Mouse (Mus musculus): ENCODE measurements around the gene 1700014D04Rik. TPM values are rescaled to one million over a fixed set of nuclear protein-coding genes. Genes with fewer than 3 reads are reported as not detected.
A peak's percentile ranks its signal among the peaks of the same experiment; 100 is the strongest.
"Not testable (repeated sequence)": the region's sequence is repeated elsewhere in the genome, so short reads cannot be mapped to it uniquely, and the experiment has no call there.

The 1700014D04Rik gene
- polyA plus RNA-seq, 1 experiment from 2014 or later = not detected

GRCm38 (mm10) chr13:59745462-59745861 lies 1.1 kb downstream of the 1700014D04Rik start:
- H3K4me3 ChIP-seq (ENCODE audit: low read depth, low read length) = no peak overlapping the region
- no peaks in the 10 kb centered on the region for H3K9me3 ChIP-seq (ENCODE audit: control insufficient read depth, low read length)
- no peak for DNase-seq (ENCODE audit: low spot score)
- H3K27me3 ChIP-seq (replicated peaks; ENCODE audit: control insufficient read depth, insufficient read depth, low read length) = no peaks in the 10 kb centered on the region
- H3K27ac ChIP-seq (ENCODE audit: low read depth) = no peak overlapping the region
- H3K36me3 ChIP-seq (ENCODE audit: control insufficient read depth, insufficient read depth, low read length) = no peaks in the 10 kb centered on the region
- ATAC-seq (replicated peaks; ENCODE audit: low FRiP score, low TSS enrichment, low read depth) = no peak
- H3K4me2 ChIP-seq (ENCODE audit: low read length) = no peak overlapping the region
- no peak overlapping the region for H3K9ac ChIP-seq (ENCODE audit: low read length)
- 77% methylated on average over 6 of the region's 6 CpGs for WGBS
- H3K4me1 ChIP-seq (replicated peaks; ENCODE audit: control insufficient read depth, insufficient read depth, low read length) = no peaks in the 10 kb centered on the region

- no peak overlapping the region for H3K27ac ChIP-seq (ENCODE audit: low read depth)
- WGBS = 78% methylated on average over 10 of the region's 10 CpGs
- DNase-seq (ENCODE audit: low spot score) (no peak), ATAC-seq (replicated peaks; ENCODE audit: low FRiP score, low TSS enrichment, low read depth) (no peak)
- H3K36me3 ChIP-seq (ENCODE audit: control insufficient read depth, insufficient read depth, low read length) = no peaks in the 10 kb centered on the region
- H3K9me3 ChIP-seq (ENCODE audit: control insufficient read depth, low read length) = no peaks in the 10 kb centered on the region
- no peak overlapping the region for H3K9ac ChIP-seq (ENCODE audit: low read length)
- no peaks in the 10 kb centered on the region for H3K27me3 ChIP-seq (replicated peaks; ENCODE audit: control insufficient read depth, insufficient read depth, low read length)
- H3K4me1 ChIP-seq (replicated peaks; ENCODE audit: control insufficient read depth, insufficient read depth, low read length) = no peaks in the 10 kb centered on the region
- H3K4me3 ChIP-seq (ENCODE audit: low read depth, low read length) = no peak overlapping the region
- H3K4me2 ChIP-seq (ENCODE audit: low read length) = no peak overlapping the region
These were observed 4.9 kb downstream of the 1700014D04Rik start for GRCm38 (mm10) chr13:59741697-59742096.

DNA sequence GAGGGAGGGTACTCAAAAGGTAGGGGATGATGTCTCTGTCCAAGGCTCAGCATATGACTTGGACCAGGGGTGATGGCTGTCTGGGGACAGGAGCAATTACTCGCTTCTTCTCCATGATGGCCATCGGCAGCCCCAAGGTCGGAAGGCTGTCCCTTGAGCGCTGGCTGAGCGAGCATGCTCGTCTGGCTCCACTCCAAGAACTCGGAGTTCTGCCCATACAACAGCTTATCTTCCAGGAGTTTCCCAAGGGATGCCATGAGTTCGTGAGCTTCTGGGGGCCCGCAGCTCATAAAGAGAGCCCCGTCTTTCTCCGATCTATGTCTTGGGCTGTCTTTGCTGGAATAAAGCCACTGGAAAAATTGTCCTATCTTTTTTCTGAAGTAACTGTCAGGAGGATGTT lies 5.5 kb downstream of the 1700014D04Rik start:
- Histone ChIP-seq H3K4me2 (ENCODE audit: low read length) (no peak overlapping the region), H3K4me1 (replicated peaks; ENCODE audit: control insufficient read depth, insufficient read depth, low read length) (no peaks in the 10 kb centered on the region), H3K9ac (ENCODE audit: low read length) (no peak overlapping the region), H3K4me3 (ENCODE audit: low read depth, low read length) (no peak overlapping the region), H3K9me3 (ENCODE audit: control insufficient read depth, low read length) (no peaks in the 10 kb centered on the region), H3K27me3 (replicated peaks; ENCODE audit: control insufficient read depth, insufficient read depth, low read length) (no peaks in the 10 kb centered on the region), H3K36me3 (ENCODE audit: control insufficient read depth, insufficient read depth, low read length) (no peaks in the 10 kb centered on the region), H3K27ac (ENCODE audit: low read depth) (no peak overlapping the region)
- 86% methylated on average over 11 of the region's 11 CpGs for WGBS
- no peak for DNase-seq (ENCODE audit: low spot score)
- ATAC-seq (replicated peaks; ENCODE audit: low FRiP score, low TSS enrichment, low read depth) = no peak

- Histone ChIP-seq H3K27me3 (replicated peaks; ENCODE audit: control insufficient read depth, insufficient read depth, low read length) (no peaks in the 10 kb centered on the region), H3K4me3 (ENCODE audit: low read depth, low read length) (no peak overlapping the region), H3K9me3 (ENCODE audit: control insufficient read depth, low read length) (no peaks in the 10 kb centered on the region), H3K9ac (ENCODE audit: low read length) (no peak overlapping the region), H3K4me2 (ENCODE audit: low read length) (no peak overlapping the region), H3K36me3 (ENCODE audit: control insufficient read depth, insufficient read depth, low read length) (no peaks in the 10 kb centered on the region), H3K4me1 (replicated peaks; ENCODE audit: control insufficient read depth, insufficient read depth, low read length) (no peaks in the 10 kb centered on the region), H3K27ac (ENCODE audit: low read depth) (no peak overlapping the region)
- DNase-seq (ENCODE audit: low spot score) = no peak
- ATAC-seq (replicated peaks; ENCODE audit: low FRiP score, low TSS enrichment, low read depth) = no peak
- 87% methylated on average over 4 of the region's 4 CpGs for WGBS
These were observed 7.2 kb downstream of the 1700014D04Rik start for GRCm38 (mm10) chr13:59739397-59739796.

DNA sequence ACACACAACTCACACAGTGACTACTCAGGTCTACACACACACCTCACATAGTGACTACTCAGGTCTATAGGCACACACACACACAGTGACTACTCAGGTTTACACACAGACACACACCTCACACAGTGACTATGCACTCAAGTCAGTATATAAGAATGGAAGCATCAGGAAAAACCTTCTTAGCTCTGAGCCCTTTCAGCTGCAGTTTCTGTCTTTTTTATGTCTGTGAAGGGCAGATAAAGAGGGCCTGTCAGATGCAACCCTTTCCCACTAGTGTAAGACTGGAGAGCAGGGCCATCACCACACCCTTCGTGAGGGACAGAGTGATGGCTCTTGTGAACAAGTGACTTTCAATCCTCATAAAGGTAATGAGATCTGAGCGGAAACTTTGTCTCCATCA lies 8.1 kb downstream of the 1700014D04Rik start:
- ATAC-seq (replicated peaks; ENCODE audit: low FRiP score, low TSS enrichment, low read depth) = no peak
- DNase-seq (ENCODE audit: low spot score) = no peak
- H3K4me1 ChIP-seq (replicated peaks; ENCODE audit: control insufficient read depth, insufficient read depth, low read length) = no peaks in the 10 kb centered on the region
- H3K4me2 ChIP-seq (ENCODE audit: low read length) = no peak overlapping the region
- no peaks in the 10 kb centered on the region for H3K36me3 ChIP-seq (ENCODE audit: control insufficient read depth, insufficient read depth, low read length)
- H3K9me3 ChIP-seq (ENCODE audit: control insufficient read depth, low read length) = no peaks in the 10 kb centered on the region
- H3K4me3 ChIP-seq (ENCODE audit: low read depth, low read length) = no peak overlapping the region
- 87% methylated on average over 2 of the region's 2 CpGs for WGBS
- H3K9ac ChIP-seq (ENCODE audit: low read length) = no peak overlapping the region
- no peaks in the 10 kb centered on the region for H3K27me3 ChIP-seq (replicated peaks; ENCODE audit: control insufficient read depth, insufficient read depth, low read length)
- H3K27ac ChIP-seq (ENCODE audit: low read depth) = no peak overlapping the region

- Histone ChIP-seq H3K9me3 (ENCODE audit: control insufficient read depth, low read length) (no peaks in the 10 kb centered on the region), H3K4me3 (ENCODE audit: low read depth, low read length) (no peak overlapping the region), H3K4me2 (ENCODE audit: low read length) (no peak overlapping the region), H3K36me3 (ENCODE audit: control insufficient read depth, insufficient read depth, low read length) (no peaks in the 10 kb centered on the region), H3K27ac (ENCODE audit: low read depth) (no peak overlapping the region), H3K4me1 (replicated peaks; ENCODE audit: control insufficient read depth, insufficient read depth, low read length) (no peaks in the 10 kb centered on the region), H3K27me3 (replicated peaks; ENCODE audit: control insufficient read depth, insufficient read depth, low read length) (no peaks in the 10 kb centered on the region), H3K9ac (ENCODE audit: low read length) (no peak overlapping the region)
- ATAC-seq (replicated peaks; ENCODE audit: low FRiP score, low TSS enrichment, low read depth) (peak; percentile 40), DNase-seq (ENCODE audit: low spot score) (no peak)
- 19% methylated on average over 3 of the region's 3 CpGs for WGBS
These were observed 11.4 kb downstream of the 1700014D04Rik start for GRCm38 (mm10) chr13:59735190-59735589.

DNA sequence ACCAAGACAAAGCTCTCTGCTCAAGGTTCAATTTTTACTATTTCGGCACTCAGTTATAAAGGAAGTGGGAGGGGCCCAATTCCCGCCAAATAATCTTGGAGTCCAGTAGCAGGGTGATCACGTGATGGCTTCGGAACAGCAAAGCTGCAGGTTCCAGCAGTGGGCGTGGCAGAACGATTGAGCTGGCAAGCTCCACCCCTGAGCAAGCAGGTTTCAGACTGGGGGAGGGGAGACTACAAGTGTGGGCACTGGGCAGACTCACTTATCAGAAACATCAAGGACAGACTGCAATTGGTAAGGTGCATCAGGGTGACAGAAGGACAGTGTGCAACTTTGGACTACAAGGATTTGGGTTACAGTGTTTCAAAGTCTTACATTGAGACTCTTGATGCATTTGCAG lies 12.2 kb downstream of the 1700014D04Rik start:
- H3K9ac ChIP-seq (ENCODE audit: low read length); H3K9me3 ChIP-seq (ENCODE audit: control insufficient read depth, low read length); H3K4me1 ChIP-seq (replicated peaks; ENCODE audit: control insufficient read depth, insufficient read depth, low read length); H3K27ac ChIP-seq (ENCODE audit: low read depth); DNase-seq (ENCODE audit: low spot score); ATAC-seq (replicated peaks; ENCODE audit: low FRiP score, low TSS enrichment, low read depth); H3K4me3 ChIP-seq (ENCODE audit: low read depth, low read length); H3K27me3 ChIP-seq (replicated peaks; ENCODE audit: control insufficient read depth, insufficient read depth, low read length); H3K4me2 ChIP-seq (ENCODE audit: low read length); H3K36me3 ChIP-seq (ENCODE audit: control insufficient read depth, insufficient read depth, low read length): not testable (repeated sequence)
- WGBS = 24% methylated on average over 6 of the region's 6 CpGs

DNA sequence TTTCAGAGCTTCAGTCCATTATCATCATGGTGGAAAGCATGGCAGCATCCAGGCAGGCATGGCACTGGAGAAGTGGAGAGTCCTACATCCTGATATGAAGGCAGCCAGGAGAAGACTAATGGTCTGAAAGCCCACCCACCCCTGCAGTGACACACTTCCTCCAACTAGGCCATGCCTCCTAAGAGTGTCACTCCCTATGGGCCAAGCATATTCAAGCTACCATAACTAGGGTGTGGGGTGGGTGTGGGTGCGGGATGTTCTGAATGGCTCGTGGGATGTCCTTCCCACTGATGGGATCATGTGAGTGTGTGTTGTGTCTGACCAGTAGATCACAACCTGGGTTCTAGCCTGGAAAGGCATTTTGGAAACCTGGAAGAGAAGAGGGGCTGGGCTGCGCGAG lies 12.6 kb downstream of the 1700014D04Rik start:
- ATAC-seq (replicated peaks; ENCODE audit: low FRiP score, low TSS enrichment, low read depth) = no peak
- 82% methylated on average over 2 of the region's 4 CpGs for WGBS
- Histone ChIP-seq H3K27me3 (replicated peaks; ENCODE audit: control insufficient read depth, insufficient read depth, low read length) (no peaks in the 10 kb centered on the region), H3K4me3 (ENCODE audit: low read depth, low read length) (no peak overlapping the region), H3K9ac (ENCODE audit: low read length) (no peak overlapping the region), H3K4me2 (ENCODE audit: low read length) (no peak overlapping the region), H3K9me3 (ENCODE audit: control insufficient read depth, low read length) (no peaks in the 10 kb centered on the region), H3K36me3 (ENCODE audit: control insufficient read depth, insufficient read depth, low read length) (no peaks in the 10 kb centered on the region), H3K4me1 (replicated peaks; ENCODE audit: control insufficient read depth, insufficient read depth, low read length) (no peaks in the 10 kb centered on the region), H3K27ac (ENCODE audit: low read depth) (no peak overlapping the region)
- DNase-seq (ENCODE audit: low spot score) = no peak

DNA sequence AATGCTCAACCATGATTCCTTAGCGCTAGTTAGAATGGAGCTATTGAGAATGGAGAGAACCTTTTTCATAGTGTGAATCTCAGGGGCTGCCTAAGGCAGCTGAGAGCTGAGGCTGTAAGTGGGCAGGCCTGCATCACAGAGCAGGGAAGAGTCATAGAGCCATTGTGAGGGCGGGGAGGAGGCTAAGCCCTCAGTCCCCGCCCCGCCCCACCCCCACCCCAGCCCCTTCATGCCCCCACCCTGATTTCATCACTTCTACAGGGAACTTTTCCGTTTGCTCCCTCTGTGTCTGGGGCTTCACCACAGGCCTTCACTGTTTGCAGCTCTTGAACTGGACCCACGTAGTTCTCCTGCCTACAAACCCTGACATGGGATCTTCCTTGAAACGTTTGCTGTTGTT lies 14.9 kb downstream of the 1700014D04Rik start, which contains the start of gene Spata31d1d:
TSS of gene Spata31d1d (minus strand) at position 101 of the 400 bp plus-strand sequence.
- DNase-seq (ENCODE audit: low spot score) (no peak), ATAC-seq (replicated peaks; ENCODE audit: low FRiP score, low TSS enrichment, low read depth) (no peak)
- no peaks in the 10 kb centered on the region for H3K27me3 ChIP-seq (replicated peaks; ENCODE audit: control insufficient read depth, insufficient read depth, low read length)
- no peak within 1 kb of the TSS for H3K27ac ChIP-seq (ENCODE audit: low read depth)
- 40% methylated on average over 7 of the region's 7 CpGs for WGBS
- no peaks in the 10 kb centered on the region for H3K36me3 ChIP-seq (ENCODE audit: control insufficient read depth, insufficient read depth, low read length)
- H3K4me3 ChIP-seq (ENCODE audit: low read depth, low read length) = no peak within 1 kb of the TSS
- no peak within 1 kb of the TSS for H3K4me2 ChIP-seq (ENCODE audit: low read length)
- H3K9me3 ChIP-seq (ENCODE audit: control insufficient read depth, low read length) = no peaks in the 10 kb centered on the region
- H3K9ac ChIP-seq (ENCODE audit: low read length) = no peak within 1 kb of the TSS
- no peaks in the 10 kb centered on the region for H3K4me1 ChIP-seq (replicated peaks; ENCODE audit: control insufficient read depth, insufficient read depth, low read length)
